Mouse (Mus musculus): ENCODE measurements around the gene Gabbr2. TPM values are rescaled to one million over a fixed set of nuclear protein-coding genes. Genes with fewer than 3 reads are reported as not detected.

Gabbr2 gene
- polyA plus RNA-seq, 1 experiment from 2014 or later: 0.04 TPM

GRCm38 (mm10) chr4:46881271-46881670 is 110.4 kb downstream of the Gabbr2 start:
- WGBS: 47% methylated on average over 4 of the region's 4 CpGs
- H3K27me3 ChIP-seq: no peaks in the 10 kb centered on the region; the same call in 1 of the 2 replicates
- no peak for ATAC-seq (ENCODE audit: borderline replicate concordance, extremely low read depth, low FRiP score, low TSS enrichment)
- no peak overlapping the region for H3K4me2 ChIP-seq
- H3K4me1 ChIP-seq: no peaks in the 10 kb centered on the region; the same call in 1 of the 2 replicates
- H3K4me3 ChIP-seq: no peak overlapping the region
- H3K27ac ChIP-seq: no peak overlapping the region
- no peak overlapping the region for H3K9ac ChIP-seq
- H3K9me3 ChIP-seq: no peaks in the 10 kb centered on the region
- no peaks in the 10 kb centered on the region for H3K36me3 ChIP-seq

- no peak overlapping the region for H3K4me2 ChIP-seq
- no peaks in the 10 kb centered on the region; the same call in 1 of the 2 replicates for H3K4me1 ChIP-seq
- no peak overlapping the region for H3K9ac ChIP-seq
- H3K27ac ChIP-seq: no peak overlapping the region
- no peaks in the 10 kb centered on the region for H3K9me3 ChIP-seq
- H3K4me3 ChIP-seq: no peak overlapping the region
- ATAC-seq (ENCODE audit: borderline replicate concordance, extremely low read depth, low FRiP score, low TSS enrichment): no peak
- WGBS: 39% methylated on average over 4 of the region's 4 CpGs
- H3K27me3 ChIP-seq: no peaks in the 10 kb centered on the region; the same call in 1 of the 2 replicates
- no peaks in the 10 kb centered on the region for H3K36me3 ChIP-seq
Measured at GRCm38 (mm10) chr4:46879943-46880342, 111.7 kb downstream of the Gabbr2 start.

GRCm38 (mm10) chr4:46872750-46873149 is 118.9 kb downstream of the Gabbr2 start:
- no peak overlapping the region for H3K4me2 ChIP-seq
- no peaks in the 10 kb centered on the region; the same call in 1 of the 2 replicates for H3K27me3 ChIP-seq
- no peak for ATAC-seq (ENCODE audit: borderline replicate concordance, extremely low read depth, low FRiP score, low TSS enrichment)
- H3K4me3 ChIP-seq: no peak overlapping the region
- peaks cover 11% of the 10 kb centered on the region; the same call in 1 of the 2 replicates for H3K4me1 ChIP-seq
- no peak overlapping the region for H3K27ac ChIP-seq
- H3K36me3 ChIP-seq: no peaks in the 10 kb centered on the region
- no peaks in the 10 kb centered on the region for H3K9me3 ChIP-seq
- H3K9ac ChIP-seq: no peak overlapping the region
- WGBS: 86% methylated on average over 4 of the region's 4 CpGs

GRCm38 (mm10) chr4:46870157-46870556 is 121.5 kb downstream of the Gabbr2 start:
- 15% methylated on average over 6 of the region's 6 CpGs for WGBS
- no peak for ATAC-seq (ENCODE audit: borderline replicate concordance, extremely low read depth, low FRiP score, low TSS enrichment)
- H3K4me3 ChIP-seq: no peak overlapping the region

GRCm38 (mm10) chr4:46869380-46869779 is 122.3 kb downstream of the Gabbr2 start:
- 73% methylated on average over 2 of the region's 2 CpGs for WGBS
- no peak for ATAC-seq (ENCODE audit: borderline replicate concordance, extremely low read depth, low FRiP score, low TSS enrichment)
- Histone ChIP-seq H3K9ac (no peak overlapping the region), H3K9me3 (no peaks in the 10 kb centered on the region), H3K27me3 (no peaks in the 10 kb centered on the region; the same call in 1 of the 2 replicates), H3K4me1 (peaks cover 23% of the 10 kb centered on the region), H3K4me3 (no peak overlapping the region), H3K27ac (no peak overlapping the region), H3K36me3 (no peaks in the 10 kb centered on the region), H3K4me2 (no peak overlapping the region)

More at GRCm38 (mm10) chr4:46870157-46870556, 121.5 kb downstream of the Gabbr2 start:
- no peaks in the 10 kb centered on the region for H3K36me3 ChIP-seq
- H3K27me3 ChIP-seq: no peaks in the 10 kb centered on the region; the same call in 1 of the 2 replicates
- H3K9me3 ChIP-seq: no peaks in the 10 kb centered on the region
- H3K4me2 ChIP-seq: no peak overlapping the region
- no peak overlapping the region for H3K9ac ChIP-seq
- no peak overlapping the region for H3K27ac ChIP-seq
- peaks cover 23% of the 10 kb centered on the region for H3K4me1 ChIP-seq

GRCm38 (mm10) chr4:46868921-46869320 is 122.8 kb downstream of the Gabbr2 start:
- Histone ChIP-seq H3K4me1 (peaks cover 23% of the 10 kb centered on the region), H3K27ac (no peak overlapping the region), H3K9me3 (no peaks in the 10 kb centered on the region), H3K36me3 (no peaks in the 10 kb centered on the region), H3K4me2 (no peak overlapping the region), H3K9ac (no peak overlapping the region), H3K4me3 (no peak overlapping the region), H3K27me3 (no peaks in the 10 kb centered on the region; the same call in 1 of the 2 replicates)
- 89% methylated on average over 3 of the region's 3 CpGs for WGBS
- ATAC-seq (ENCODE audit: borderline replicate concordance, extremely low read depth, low FRiP score, low TSS enrichment): no peak

- Histone ChIP-seq H3K9ac (no peak overlapping the region), H3K4me3 (no peak overlapping the region), H3K4me1 (peaks cover 26% of the 10 kb centered on the region), H3K36me3 (no peaks in the 10 kb centered on the region), H3K4me2 (no peak overlapping the region), H3K9me3 (no peaks in the 10 kb centered on the region), H3K27ac (no peak overlapping the region), H3K27me3 (no peaks in the 10 kb centered on the region; the same call in 1 of the 2 replicates)
- 64% methylated on average over 5 of the region's 5 CpGs for WGBS
- no peak for ATAC-seq (ENCODE audit: borderline replicate concordance, extremely low read depth, low FRiP score, low TSS enrichment)
Measured at GRCm38 (mm10) chr4:46868181-46868580, 123.5 kb downstream of the Gabbr2 start.

- 58% methylated on average over 10 of the region's 10 CpGs for WGBS
Measured at GRCm38 (mm10) chr4:46867779-46868178, 123.9 kb downstream of the Gabbr2 start.

GRCm38 (mm10) chr4:46866070-46866469 is 125.6 kb downstream of the Gabbr2 start:
- Histone ChIP-seq H3K9ac (no peak overlapping the region), H3K9me3 (no peaks in the 10 kb centered on the region), H3K27me3 (no peaks in the 10 kb centered on the region), H3K4me1 (peaks cover 26% of the 10 kb centered on the region), H3K36me3 (no peaks in the 10 kb centered on the region), H3K4me3 (no peak overlapping the region), H3K4me2 (no peak overlapping the region), H3K27ac (no peak overlapping the region)
- WGBS: 52% methylated on average over 2 of the region's 2 CpGs
- ATAC-seq (ENCODE audit: borderline replicate concordance, extremely low read depth, low FRiP score, low TSS enrichment): no peak

More at GRCm38 (mm10) chr4:46867779-46868178, 123.9 kb downstream of the Gabbr2 start:
- Histone ChIP-seq H3K36me3 (no peaks in the 10 kb centered on the region), H3K9me3 (no peaks in the 10 kb centered on the region), H3K4me2 (no peak overlapping the region), H3K27ac (no peak overlapping the region), H3K27me3 (no peaks in the 10 kb centered on the region; the same call in 1 of the 2 replicates), H3K4me3 (no peak overlapping the region), H3K9ac (no peak overlapping the region), H3K4me1 (peaks cover 26% of the 10 kb centered on the region)
- ATAC-seq (ENCODE audit: borderline replicate concordance, extremely low read depth, low FRiP score, low TSS enrichment): no peak

- Histone ChIP-seq H3K9ac (no peak overlapping the region), H3K27ac (no peak overlapping the region), H3K4me3 (no peak overlapping the region), H3K4me2 (no peak overlapping the region), H3K36me3 (no peaks in the 10 kb centered on the region), H3K9me3 (no peaks in the 10 kb centered on the region), H3K27me3 (no peaks in the 10 kb centered on the region), H3K4me1 (peaks cover 24% of the 10 kb centered on the region)
- 42% methylated on average over 12 of the region's 12 CpGs for WGBS
- no peak for ATAC-seq (ENCODE audit: borderline replicate concordance, extremely low read depth, low FRiP score, low TSS enrichment)
Measured at GRCm38 (mm10) chr4:46863721-46864120, 128.0 kb downstream of the Gabbr2 start.

GRCm38 (mm10) chr4:46862677-46863076 is 129.0 kb downstream of the Gabbr2 start:
- Histone ChIP-seq H3K4me1 (peaks cover 24% of the 10 kb centered on the region), H3K27ac (no peak overlapping the region), H3K4me3 (no peak overlapping the region), H3K27me3 (no peaks in the 10 kb centered on the region), H3K9me3 (no peaks in the 10 kb centered on the region), H3K36me3 (no peaks in the 10 kb centered on the region), H3K4me2 (no peak overlapping the region), H3K9ac (no peak overlapping the region)
- ATAC-seq (ENCODE audit: borderline replicate concordance, extremely low read depth, low FRiP score, low TSS enrichment): no peak
- WGBS: 76% methylated on average over 4 of the region's 4 CpGs

- ATAC-seq (ENCODE audit: borderline replicate concordance, extremely low read depth, low FRiP score, low TSS enrichment): no peak
- H3K4me2 ChIP-seq: no peak overlapping the region
- no peaks in the 10 kb centered on the region for H3K9me3 ChIP-seq
- H3K27ac ChIP-seq: no peak overlapping the region
- no peaks in the 10 kb centered on the region for H3K36me3 ChIP-seq
- H3K4me1 ChIP-seq: peaks cover 13% of the 10 kb centered on the region; the same call in 1 of the 2 replicates
- H3K4me3 ChIP-seq: no peak overlapping the region
- 67% methylated on average over 6 of the region's 6 CpGs for WGBS
- no peak overlapping the region for H3K9ac ChIP-seq
- H3K27me3 ChIP-seq: no peaks in the 10 kb centered on the region
Measured at GRCm38 (mm10) chr4:46860586-46860985, 131.1 kb downstream of the Gabbr2 start.

Measured in lung, embryonic 15.5 days (tissue).